Mouse (Mus musculus): Measurements from ENCODE around the gene Eif3i.
A peak's percentile ranks its signal among the peaks of the same experiment; 100 is the strongest.

- TF ChIP-seq CTCF (IDR thresholded peaks at IDR 0.05; ENCODE audit: low read depth), result peak; percentile 82
- no peak for TF ChIP-seq EP300 (IDR thresholded peaks at IDR 0.05; ENCODE audit: low read depth)
These were observed 23.5 kb downstream of the Eif3i start for GRCm38 (mm10) chr4:129576863-129577491.

All from liver, embryonic 14.5 days (tissue).